Mouse (Mus musculus) lung, postnatal 4 days (tissue): ENCODE data around the gene Tnfsfm13.
"Not testable (repeated sequence)": the region's sequence is repeated elsewhere in the genome, so short reads cannot be mapped to it uniquely, and the experiment has no call there.

Experiments
- DNase-seq, 2 experiments: peaks; one replicate each; pipeline ENCODE4 v3.0.0; 2021

Tnfsfm13 gene

DNA sequence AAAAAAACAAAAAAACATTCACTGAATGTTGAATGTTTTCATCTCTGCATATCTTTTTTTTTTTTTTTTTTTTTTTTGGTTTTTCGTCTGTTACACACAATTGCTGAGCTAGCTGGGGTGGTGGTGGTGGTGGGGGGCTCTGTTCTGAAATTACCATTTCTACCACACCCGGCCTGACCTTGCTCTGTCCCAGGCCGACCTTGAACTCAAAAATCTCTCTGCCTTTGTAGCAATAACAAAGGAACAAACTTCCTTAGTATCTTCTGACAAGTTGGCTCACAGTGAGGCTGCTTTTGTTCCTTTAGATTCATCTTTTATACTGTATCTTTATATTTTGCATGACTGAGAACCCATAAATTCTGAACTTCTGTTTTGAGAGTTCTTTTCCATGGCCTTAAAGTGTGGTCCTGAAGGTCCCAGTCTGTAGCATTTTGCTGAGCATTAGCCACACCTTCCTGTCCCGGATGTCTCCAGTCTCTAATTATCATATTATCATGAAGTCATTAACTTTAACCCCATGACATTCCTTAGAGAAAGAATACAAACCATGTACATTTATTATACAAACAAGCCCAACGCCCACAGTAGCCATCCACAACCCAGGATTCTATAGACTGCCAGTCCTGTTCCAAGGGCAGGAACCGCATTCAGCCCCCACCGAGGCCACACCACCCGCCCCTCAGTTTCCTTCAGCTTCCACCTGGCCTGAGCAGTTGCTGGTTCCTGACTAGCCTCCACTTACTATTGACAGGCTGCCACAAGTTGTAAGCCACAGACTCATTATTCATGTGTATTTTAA is 8.1 kb upstream of the Tnfsfm13 start:
- no peak for DNase-seq

GRCm38 (mm10) chr11:69703381-69703780 is 7.5 kb upstream of the Tnfsfm13 start:
- DNase-seq = not testable (repeated sequence)

DNA sequence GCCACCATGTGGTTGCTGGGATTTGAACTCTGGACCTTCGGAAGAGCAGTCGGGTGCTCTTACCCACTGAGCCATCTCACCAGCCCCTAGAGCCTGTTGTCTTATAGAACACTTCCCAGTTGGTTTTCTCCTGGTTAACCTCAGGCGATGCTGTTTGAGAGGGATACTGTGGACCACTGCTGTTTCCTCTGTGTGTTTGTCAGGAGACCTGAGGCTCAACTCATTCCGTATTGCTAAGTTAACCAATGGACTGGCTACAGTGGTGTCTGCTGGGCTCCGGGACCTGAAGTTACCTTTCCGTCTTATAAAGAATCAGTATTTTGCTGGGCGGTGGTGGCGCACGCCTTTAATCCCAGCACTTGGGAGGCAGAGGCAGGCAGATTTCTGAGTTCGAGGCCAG is 7.0 kb upstream of the Tnfsfm13 start:
- not testable (repeated sequence) for DNase-seq

GRCm38 (mm10) chr11:69699595-69699994 is 3.7 kb upstream of the Tnfsfm13 start:
- no peak for DNase-seq

DNA sequence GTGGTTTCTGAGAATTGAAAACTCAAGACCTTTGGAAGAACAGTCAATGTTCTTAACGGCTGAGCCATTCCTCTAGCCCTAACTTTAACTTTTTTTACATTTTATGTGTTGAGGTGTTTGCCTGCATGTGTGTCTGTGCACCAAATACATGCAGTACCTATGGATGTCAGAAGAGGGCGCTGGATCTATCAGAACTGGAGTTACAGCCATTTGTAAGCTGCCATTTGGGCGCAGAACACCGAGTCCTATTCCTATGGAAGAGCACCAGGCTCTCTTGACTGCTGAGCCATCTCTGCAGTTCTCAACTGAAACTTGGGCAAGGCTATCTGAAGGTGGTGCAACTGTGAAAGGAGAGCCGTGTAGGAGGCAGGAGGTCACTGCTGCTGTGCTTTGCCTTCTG is 2.7 kb upstream of the Tnfsfm13 start:
- no peak for DNase-seq

GRCm38 (mm10) chr11:69697396-69697795 is 1.5 kb upstream of the Tnfsfm13 start:
- no peak for DNase-seq

GRCm38 (mm10) chr11:69695046-69695360 is 895 bp downstream of the Tnfsfm13 start:
- no peak for DNase-seq

- no peak for DNase-seq
Observed at GRCm38 (mm10) chr11:69693421-69693965, 2.4 kb downstream of the Tnfsfm13 start.

DNA sequence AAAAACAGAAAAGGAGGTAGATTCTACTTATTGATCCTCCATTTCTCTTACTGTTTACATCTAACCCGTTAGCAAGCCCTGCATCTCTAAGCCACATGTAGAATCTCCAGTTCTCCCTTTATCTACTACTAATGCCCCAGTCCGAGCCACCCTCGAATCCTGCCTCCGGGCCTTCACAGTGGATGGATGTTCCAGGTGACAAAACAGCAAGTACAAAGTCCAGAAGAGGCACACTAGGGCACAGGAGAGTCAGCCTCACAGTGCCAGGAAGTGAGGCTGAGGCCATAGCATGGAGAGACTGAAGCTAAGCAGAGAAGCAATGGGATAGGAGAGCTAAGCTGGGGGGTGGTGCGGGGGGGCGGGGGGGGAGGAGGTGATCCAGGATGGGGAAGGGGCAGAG is 3.0 kb downstream of the Tnfsfm13 start:
- DNase-seq = no peak

DNA sequence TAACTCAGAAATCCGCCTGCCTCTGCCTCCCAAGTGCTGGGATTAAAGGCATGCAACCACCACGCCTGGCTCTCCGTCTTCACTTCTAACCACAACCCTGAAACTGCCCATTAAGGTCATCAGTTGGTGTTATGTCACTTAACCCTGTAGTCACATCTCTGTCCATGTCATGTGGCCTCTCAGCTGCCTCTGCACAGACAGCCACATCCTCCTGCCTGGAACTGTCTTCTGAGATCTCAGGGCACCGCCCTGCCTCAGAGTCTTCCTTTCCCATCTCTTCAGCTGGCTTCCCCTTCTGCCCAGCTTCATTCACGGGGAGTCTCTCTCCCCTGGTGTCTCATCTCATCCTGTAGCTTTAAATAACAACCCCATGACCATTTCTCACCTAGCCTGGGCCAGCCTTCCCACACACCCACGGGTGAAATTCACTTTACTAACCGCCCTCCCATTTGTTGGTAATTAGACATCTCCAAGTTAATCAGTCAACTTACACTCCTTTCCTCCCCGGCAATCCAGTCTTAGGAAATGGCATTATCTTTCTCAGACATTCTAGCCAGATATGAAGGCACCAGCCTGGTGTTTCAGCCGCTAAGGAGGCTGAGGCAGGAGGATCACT is 3.6 kb downstream of the Tnfsfm13 start:
- peak; percentile 35 to 38 for DNase-seq

- DNase-seq = no peak
Observed at GRCm38 (mm10) chr11:69689891-69690290, 6.0 kb downstream of the Tnfsfm13 start.

DNA sequence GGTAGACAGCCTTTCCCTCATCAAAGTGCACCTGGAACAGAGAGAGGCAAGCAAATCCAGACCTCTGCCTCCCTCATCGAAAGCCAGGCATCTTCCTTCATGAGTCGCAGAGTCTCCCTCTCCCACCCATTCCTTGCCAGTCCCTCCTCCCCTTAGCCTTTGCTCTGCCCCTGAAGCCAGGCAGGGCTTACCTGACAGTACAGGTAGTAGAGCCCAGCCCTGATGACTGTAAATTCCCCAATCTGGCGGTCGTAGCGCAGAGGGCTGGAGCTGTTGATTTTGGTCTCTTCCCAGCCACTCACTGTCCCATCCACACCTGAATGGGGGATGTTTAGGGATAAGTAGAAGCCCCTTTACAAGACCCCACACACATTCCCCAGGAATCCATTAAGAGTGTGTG is 8.8 kb downstream of the Tnfsfm13 start:
- DNase-seq = no peak

DNA sequence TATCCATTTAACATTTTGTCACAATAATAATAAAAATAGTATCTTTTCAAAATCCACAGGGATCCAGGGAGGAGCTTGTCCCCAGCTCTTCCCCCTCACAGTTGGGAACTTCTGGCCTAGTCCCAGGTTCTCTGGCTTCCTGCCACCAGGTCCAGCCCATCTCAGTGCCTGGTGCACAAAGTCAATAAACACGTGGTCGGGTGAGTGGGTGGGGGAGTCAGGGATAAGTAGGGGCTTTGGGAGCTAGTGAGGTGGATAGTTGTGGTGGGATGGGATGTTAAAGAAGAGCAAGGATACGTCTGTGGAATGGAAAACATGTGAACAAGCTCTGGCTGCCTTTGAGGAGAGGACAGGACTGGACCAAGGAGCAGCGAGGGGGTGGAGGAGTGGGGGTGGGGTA is 9.5 kb downstream of the Tnfsfm13 start:
- DNase-seq = peak; percentile 84 to 88

DNA sequence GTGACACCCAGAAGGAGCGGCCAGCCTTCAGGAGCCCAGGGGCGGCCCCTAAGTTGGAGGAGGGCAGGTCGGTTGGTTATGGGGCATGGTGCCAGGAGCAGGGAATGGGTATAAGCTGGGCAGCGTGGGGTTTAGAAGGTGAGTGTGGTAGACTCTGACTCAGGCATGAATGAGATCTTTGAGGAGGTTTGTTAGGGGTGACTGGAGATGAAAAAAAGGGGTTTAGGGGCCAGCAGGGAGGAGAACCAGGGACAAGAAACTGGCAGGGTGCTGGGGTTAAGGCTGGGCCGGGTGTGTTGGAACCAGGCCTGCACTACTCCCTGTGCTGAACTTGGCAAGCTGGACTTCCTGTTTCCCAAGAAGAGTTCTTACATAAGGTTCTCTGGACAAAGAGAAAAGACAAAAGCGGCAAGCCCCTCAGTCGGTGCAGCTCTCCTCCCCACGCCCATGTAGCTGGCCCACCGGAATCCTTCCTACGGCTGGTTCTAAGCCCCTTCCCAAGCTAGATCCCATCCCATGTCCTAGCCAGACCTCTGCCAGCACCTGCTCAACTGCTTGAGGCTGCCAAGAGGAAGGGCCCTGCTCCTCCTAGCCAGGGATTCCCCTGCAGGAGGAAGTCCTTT is 10.3 kb downstream of the Tnfsfm13 start, which contains the start of gene Tnfsf13:
TSS of gene Tnfsf13 (minus strand) at position 259 of the 623 bp plus-strand sequence.
- peak; percentile 82 to 89 for DNase-seq

DNA sequence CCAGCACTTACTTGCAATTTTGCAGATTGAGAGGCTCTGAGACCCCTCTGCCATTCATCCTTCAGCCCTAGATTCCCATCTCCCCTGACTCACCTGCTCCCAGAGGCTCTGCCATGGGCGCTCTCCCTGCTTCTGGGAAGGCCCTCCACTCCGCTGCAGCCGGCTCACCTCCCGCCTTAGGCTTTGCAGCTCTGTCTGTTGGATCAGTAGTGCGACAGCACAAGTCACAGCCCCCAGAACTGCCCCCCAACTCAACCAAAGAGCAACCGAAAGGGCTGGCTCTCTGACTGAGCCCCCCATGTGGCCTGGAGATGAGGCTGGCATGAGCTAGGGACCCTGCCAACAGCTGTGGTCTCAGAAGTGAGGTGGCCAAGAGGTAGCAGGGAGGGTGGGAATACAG is 11.0 kb downstream of the Tnfsfm13 start:
- DNase-seq = no peak

- peak; percentile 47 to 50 for DNase-seq
Observed at GRCm38 (mm10) chr11:69684128-69684745, 11.7 kb downstream of the Tnfsfm13 start.

GRCm38 (mm10) chr11:69683576-69683975 is 12.3 kb downstream of the Tnfsfm13 start:
- no peak for DNase-seq

- DNase-seq = peak; percentile 89 to 95
Observed at GRCm38 (mm10) chr11:69682840-69683533, 12.9 kb downstream of the Tnfsfm13 start.

- DNase-seq = no peak
Observed at GRCm38 (mm10) chr11:69682209-69682839, 13.6 kb downstream of the Tnfsfm13 start.

DNA sequence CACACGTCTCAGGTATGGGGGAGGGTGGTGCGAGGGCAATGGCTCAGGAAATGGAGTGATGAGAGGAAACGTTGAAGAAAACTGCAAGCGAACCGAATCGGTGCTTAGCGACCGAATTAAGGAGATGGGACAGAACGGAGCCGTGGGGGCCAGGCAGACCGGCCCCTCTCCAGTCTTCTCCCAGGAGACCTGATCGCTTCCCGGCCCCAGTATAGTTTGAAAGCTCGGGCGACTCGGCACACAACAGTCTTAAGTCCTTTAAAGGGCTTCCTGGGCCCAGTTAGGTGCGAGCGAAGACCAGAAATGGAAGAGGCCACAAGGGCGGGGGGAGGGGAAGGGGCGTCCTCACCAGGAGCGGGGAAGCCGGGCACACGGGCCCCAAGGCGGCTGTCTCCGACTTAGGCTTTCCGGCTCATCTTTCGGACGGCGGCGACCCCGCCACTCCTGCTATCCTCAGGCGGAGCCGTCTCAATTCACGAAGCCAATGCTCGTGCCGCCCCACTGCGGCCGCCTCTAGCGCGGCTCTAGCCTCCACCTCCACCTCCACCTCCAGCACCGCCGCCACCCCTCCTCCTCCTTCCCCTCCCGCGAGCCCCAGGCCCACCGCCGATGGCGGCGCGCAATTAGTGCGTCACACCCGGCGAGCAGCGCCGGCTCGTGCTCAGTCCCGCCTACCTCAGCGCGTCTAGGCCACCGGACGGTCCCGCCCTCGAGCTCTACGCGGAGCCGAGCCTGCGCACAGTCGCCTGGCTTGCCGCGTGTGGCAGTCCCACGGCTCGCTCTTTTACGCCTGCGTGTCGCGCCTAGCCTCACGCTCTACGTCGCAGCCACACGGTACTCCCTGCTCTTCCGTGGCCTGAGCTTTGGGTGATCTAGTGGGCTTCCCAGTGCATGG is 14.3 kb downstream of the Tnfsfm13 start, which contains the start of gene Senp3:
TSS of gene Senp3 (minus strand) at position 771 of the 895 bp plus-strand sequence.
- peak; percentile 97 to 99 for DNase-seq
